Mouse (Mus musculus) T-helper 1 cell (primary cell): ENCODE measurements around the gene Tspan5.

Source experiments
- in situ Hi-C: fragments of 300-600 bp; cut with MboI, MseI; formaldehyde crosslinking; loops from one replicate; pipeline ENCODE4 v1.15.1; 2025; ENCODE audit warnings: high pct_unique_total_duplicates

Gene Tspan5

GRCm38 (mm10) chr3:138927437-138927836 is 185.4 kb downstream of the Tspan5 start:
- in situ Hi-C loops = no loop called here

GRCm38 (mm10) chr3:138936780-138937179 is 194.8 kb downstream of the Tspan5 start:
- in situ Hi-C loops = no loop called here

- in situ Hi-C loops = no loop called here
Observed at GRCm38 (mm10) chr3:138937241-138937640, 195.2 kb downstream of the Tspan5 start.

- in situ Hi-C loops = no loop called here
Observed at GRCm38 (mm10) chr3:138941604-138942003, 199.6 kb downstream of the Tspan5 start.

- in situ Hi-C loops = no loop called here
Observed at GRCm38 (mm10) chr3:138945516-138945915, 203.5 kb downstream of the Tspan5 start.

GRCm38 (mm10) chr3:138949081-138949480 is 207.1 kb downstream of the Tspan5 start:
- in situ Hi-C loops = no loop called here

GRCm38 (mm10) chr3:138955220-138955619 is 213.2 kb downstream of the Tspan5 start:
- in situ Hi-C loops = no loop called here
